Mouse (Mus musculus) CH12.LX (cell line): Measurements from ENCODE around the gene Exoc7. TPM values are rescaled to one million over a fixed set of nuclear protein-coding genes. Genes with fewer than 3 reads are reported as not detected.
A peak's percentile ranks its signal among the peaks of the same experiment; 100 is the strongest.

Source experiments
- DNase-seq: peaks from one replicate; pipeline ENCODE4 v3.0.0-alpha.2; 2013; ENCODE audit errors: extremely low read depth
- H3K27ac ChIP-seq: 2 replicates; pipeline ENCODE4 v1.5.1; 2012; ENCODE audit warnings: low read depth, mild to moderate bottlenecking, control low read depth, moderate library complexity; ENCODE audit not compliant: insufficient read depth
- H3K27me3 ChIP-seq: replicated peaks from 2 replicates; pipeline ENCODE3; 2012; ENCODE audit warnings: inconsistent platforms
- H3K36me3 ChIP-seq, 2 experiments: replicated peaks in 1 of 2; 2 replicates each; pipeline versions ENCODE3 to v1.6.1; 2012; ENCODE audit warnings: inconsistent platforms in 1 of 2, low read length in 1 of 2, mild to moderate bottlenecking in 1 of 2, mixed read lengths in 1 of 2, moderate library complexity in 1 of 2; ENCODE audit not compliant: control insufficient read depth in 1 of 2, insufficient read depth in 1 of 2
- H3K4me1 ChIP-seq, 2 experiments: 2 replicates each; pipeline ENCODE4 v1.6.1; 2012; ENCODE audit warnings: inconsistent platforms in 1 of 2, moderate library complexity in 1 of 2; ENCODE audit not compliant: insufficient read depth in 2 of 2, control insufficient read depth in 1 of 2
- H3K4me2 ChIP-seq: 2 replicates; pipeline ENCODE4 v1.6.1; 2012; ENCODE audit warnings: low read depth, mild to moderate bottlenecking, control low read depth; ENCODE audit not compliant: poor library complexity, insufficient read depth, severe bottlenecking
- H3K4me3 ChIP-seq, 3 experiments: fragments of 150-350 bp in 1 of 3; sonication (generic) in 1 of 3; replicated peaks in 1 of 3; 2 replicates each; pipeline versions ENCODE3 to v1.5.1; 2011 to 2012; ENCODE audit warnings: low read depth in 2 of 3, low read length in 2 of 3, mild to moderate bottlenecking in 2 of 3, moderate library complexity in 2 of 3, control low read depth in 1 of 3, improper control_type of control experiment in 1 of 3, inconsistent platforms in 1 of 3, mixed read lengths in 1 of 3; ENCODE audit not compliant: poor library complexity in 1 of 3
- H3K79me2 ChIP-seq: replicated peaks from 2 replicates; pipeline ENCODE4 v1.6.1; 2012; ENCODE audit warnings: mild to moderate bottlenecking, moderate library complexity; ENCODE audit not compliant: control insufficient read depth, poor library complexity, insufficient read depth, severe bottlenecking; ENCODE audit errors: extremely low read depth
- H3K9ac ChIP-seq: 2 replicates; pipeline ENCODE4 v1.6.1; 2012; ENCODE audit warnings: low read depth, mild to moderate bottlenecking, control low read depth, moderate library complexity; ENCODE audit not compliant: insufficient read depth
- H3K9me3 ChIP-seq: replicated peaks from 2 replicates; pipeline ENCODE3; 2012; ENCODE audit warnings: low read length, inconsistent platforms, mixed read lengths
- BHLHE40 ChIP-seq: IDR thresholded peaks from 2 replicates; pipeline ENCODE4 v1.6.1; 2011; ENCODE audit warnings: mild to moderate bottlenecking, low read depth, low read length, improper control_type of control experiment
- CHD1 ChIP-seq: IDR thresholded peaks from 2 replicates; pipeline ENCODE4 v1.6.1; 2012; ENCODE audit warnings: low read depth, low read length, improper control_type of control experiment, inconsistent platforms
- CTCF ChIP-seq, 2 experiments: IDR thresholded peaks in 1 of 2; conservative IDR thresholded peaks in 1 of 2; 2 replicates each; pipeline ENCODE4 v1.5.1; 2011 to 2012; ENCODE audit warnings: low read depth in 2 of 2, low read length in 2 of 2, improper control_type of control experiment in 1 of 2, inconsistent platforms in 1 of 2, mild to moderate bottlenecking in 1 of 2, moderate library complexity in 1 of 2
- E2F4 ChIP-seq: IDR thresholded peaks from 2 replicates; pipeline ENCODE4 v1.6.1; 2011; ENCODE audit warnings: low read depth, low read length, improper control_type of control experiment; ENCODE audit not compliant: insufficient replicate concordance
- ELF1 ChIP-seq: IDR thresholded peaks from 2 replicates; pipeline ENCODE4 v1.6.1; 2014; ENCODE audit warnings: low read depth, mild to moderate bottlenecking, inconsistent platforms, low read length, improper control_type of control experiment
- EP300 ChIP-seq: IDR thresholded peaks from 2 replicates; pipeline ENCODE4 v1.6.1; 2011; ENCODE audit warnings: low read length, improper control_type of control experiment
- ETS1 ChIP-seq: conservative IDR thresholded peaks from 2 replicates; pipeline ENCODE4 v1.6.1; 2012; ENCODE audit warnings: low read depth, mild to moderate bottlenecking, inconsistent platforms, low read length, improper control_type of control experiment, moderate library complexity
- GABPA ChIP-seq: IDR thresholded peaks from 2 replicates; pipeline ENCODE4 v1.6.1; 2012; ENCODE audit warnings: low read depth, low read length, improper control_type of control experiment, inconsistent platforms; ENCODE audit not compliant: insufficient replicate concordance
- HCFC1 ChIP-seq: IDR thresholded peaks from 2 replicates; pipeline ENCODE4 v1.6.1; 2012; ENCODE audit warnings: low read depth, mild to moderate bottlenecking, inconsistent platforms, low read length, improper control_type of control experiment
- JUN ChIP-seq: IDR thresholded peaks from 2 replicates; pipeline ENCODE4 v1.6.1; 2011; ENCODE audit warnings: low read depth, mild to moderate bottlenecking, low read length, improper control_type of control experiment, moderate library complexity; ENCODE audit not compliant: insufficient read depth
- KAT2A ChIP-seq: IDR thresholded peaks from 2 replicates; pipeline ENCODE4 v1.6.1; 2012; ENCODE audit warnings: low read length, improper control_type of control experiment, inconsistent platforms; ENCODE audit not compliant: insufficient replicate concordance
- MAFK ChIP-seq: IDR thresholded peaks from 2 replicates; pipeline ENCODE4 v1.6.1; 2011; ENCODE audit warnings: low read length, improper control_type of control experiment; ENCODE audit not compliant: insufficient replicate concordance
- MAZ ChIP-seq: IDR thresholded peaks from 2 replicates; pipeline ENCODE4 v1.6.1; 2012; ENCODE audit warnings: low read depth, mild to moderate bottlenecking, inconsistent platforms, low read length, improper control_type of control experiment, moderate library complexity
- MXI1 ChIP-seq: IDR thresholded peaks from 2 replicates; pipeline ENCODE4 v1.6.1; 2011; ENCODE audit warnings: mild to moderate bottlenecking, low read depth, low read length, improper control_type of control experiment
- NELFE ChIP-seq: IDR thresholded peaks from 2 replicates; pipeline ENCODE4 v1.6.1; 2011; ENCODE audit warnings: low read depth, low read length, improper control_type of control experiment
- NRF1 ChIP-seq: IDR thresholded peaks from 2 replicates; pipeline ENCODE4 v1.6.1; 2014; ENCODE audit warnings: low read depth, mild to moderate bottlenecking, inconsistent platforms, low read length, improper control_type of control experiment, moderate library complexity
- PAX5 ChIP-seq: IDR thresholded peaks from 2 replicates; pipeline ENCODE4 v1.6.1; 2012; ENCODE audit warnings: low read length, inconsistent platforms, mixed read lengths
- POLR2A ChIP-seq: IDR thresholded peaks from 2 replicates; pipeline ENCODE4 v1.6.1; 2011; ENCODE audit warnings: low read depth, mild to moderate bottlenecking, improper control_type of control experiment, low read length
- POLR2AphosphoS2 ChIP-seq: IDR thresholded peaks from 2 replicates; pipeline ENCODE4 v1.6.1; 2011; ENCODE audit warnings: low read depth, low read length, improper control_type of control experiment
- RAD21 ChIP-seq: IDR thresholded peaks from 2 replicates; pipeline ENCODE4 v1.6.1; 2011; ENCODE audit warnings: low read depth, mild to moderate bottlenecking, low read length, improper control_type of control experiment, moderate library complexity
- SIN3A ChIP-seq: IDR thresholded peaks from 2 replicates; pipeline ENCODE4 v1.6.1; 2012; ENCODE audit warnings: low read length, improper control_type of control experiment, inconsistent platforms
- TBP ChIP-seq: conservative IDR thresholded peaks from 2 replicates; pipeline ENCODE4 v1.6.1; 2011; ENCODE audit warnings: low read depth, low read length, improper control_type of control experiment
- TCF12 ChIP-seq: IDR thresholded peaks from 2 replicates; pipeline ENCODE4 v1.6.1; 2014; ENCODE audit warnings: low read depth, mild to moderate bottlenecking, inconsistent platforms, low read length, improper control_type of control experiment
- UBTF ChIP-seq: IDR thresholded peaks from 2 replicates; pipeline ENCODE4 v1.6.1; 2012; ENCODE audit warnings: low read depth, mild to moderate bottlenecking, inconsistent platforms, low read length, improper control_type of control experiment, moderate library complexity
- USF1 ChIP-seq: IDR thresholded peaks from 2 replicates; pipeline ENCODE4 v1.6.1; 2014; ENCODE audit warnings: low read depth, mild to moderate bottlenecking, inconsistent platforms, low read length, improper control_type of control experiment
- USF2 ChIP-seq: conservative IDR thresholded peaks from 2 replicates; pipeline ENCODE4 v1.6.1; 2011; ENCODE audit warnings: low read depth, low read length, improper control_type of control experiment
- ZC3H11A ChIP-seq: IDR thresholded peaks from 2 replicates; pipeline ENCODE4 v1.6.1; 2012; ENCODE audit warnings: low read depth, mild to moderate bottlenecking, inconsistent platforms, low read length, improper control_type of control experiment
- ZKSCAN1 ChIP-seq: IDR thresholded peaks from 2 replicates; pipeline ENCODE4 v1.6.1; 2012; ENCODE audit warnings: low read depth, inconsistent platforms, low read length, improper control_type of control experiment, borderline replicate concordance
- ZMIZ1 ChIP-seq: IDR thresholded peaks from 2 replicates; pipeline ENCODE4 v1.6.1; 2012; ENCODE audit warnings: low read depth, mild to moderate bottlenecking, inconsistent platforms, low read length, improper control_type of control experiment
- dilution Hi-C: fragments of 300-500 bp; cut with MboI; formaldehyde crosslinking; loops from 2 replicates; pipeline ENCODE4 v1.14.3; 2020; ENCODE audit warnings: low sequenced_read_pairs; ENCODE audit not compliant: extremely low pct_unique_long_range_greater_than_20kb, extremely low pct_ligation_motif_present
- in situ Hi-C: fragments of 300-500 bp; cut with MboI; formaldehyde crosslinking; loops from 3 replicates; pipeline ENCODE4 v1.14.3; 2019; ENCODE audit warnings: low sequenced_read_pairs, low pct_ligation_motif_present, low pct_unique_long_range_greater_than_20kb, mixed read lengths
- polyA plus RNA-seq: library from polyadenylated mRNA; unstranded; fragments of >175 nt; gene quantifications from 2 replicates; pipeline ENCODE4 v1.2.1, GENCODE M21; 2012; ENCODE audit warnings: low read depth; ENCODE audit not compliant: insufficient read length
- total RNA-seq, 2 experiments: library from RNA; depleted of rRNA; stranded (reverse); fragments of 300-350 nt in 1 of 2; fragments of >200 nt in 1 of 2; gene quantifications; 2 replicates each; pipeline ENCODE4 v1.2.3; 2012 to 2014

The Exoc7 gene
- total and polyA plus RNA-seq, 3 experiments = 32.2 to 51.8 (median 42.1) TPM

GRCm38 (mm10) chr11:116274045-116274666 lies 32.9 kb downstream of the Exoc7 start, which contains the start of gene Srp68:
Srp68 (minus strand) TSS chr11:116274217.
- peak within 1 kb of the TSS; percentile 76 for H3K27ac ChIP-seq
- no peaks in the 10 kb centered on the region for H3K27me3 ChIP-seq
- peak within 1 kb of the TSS; percentile 79 to 99 (median 89) for H3K4me3 ChIP-seq
- H3K4me1 ChIP-seq = peaks cover 9 to 44% of the 10 kb centered on the region in 2 experiments
- peak within 1 kb of the TSS; percentile 79 for H3K9ac ChIP-seq
- DNase-seq = peak; percentile 95
- peaks cover 54% of the 10 kb centered on the region for H3K79me2 ChIP-seq
- H3K4me2 ChIP-seq = peak within 1 kb of the TSS; percentile 90
- peaks cover 21 to 43% of the 10 kb centered on the region in 2 experiments for H3K36me3 ChIP-seq
- TF ChIP-seq KAT2A = peak; percentile 88; the same call in 1 of the 2 replicates
- peak; percentile 96 for TF ChIP-seq ZMIZ1
- peak; percentile 66 for TF ChIP-seq BHLHE40
- TF ChIP-seq SIN3A = peak; percentile 93
- no peak; the same call in 1 of the 2 replicates for TF ChIP-seq CHD1
- TF ChIP-seq TBP = peak; percentile 95
- TF ChIP-seq TCF12 = peak; percentile 100
- TF ChIP-seq UBTF = peak; percentile 83; the same call in 1 of the 2 replicates
- TF ChIP-seq JUN = no peak
- peak; percentile 53; the same call in 1 of the 2 replicates for TF ChIP-seq MXI1
- TF ChIP-seq USF1 = peak; percentile 81
- TF ChIP-seq RAD21 = no peak
- no peak for TF ChIP-seq ZC3H11A
- peak; percentile 44; the same call in 1 of the 2 replicates for TF ChIP-seq EP300
- peak; percentile 99 for TF ChIP-seq POLR2A
- TF ChIP-seq MAZ = peak; percentile 51
- no peak for TF ChIP-seq ZKSCAN1
- peak; percentile 3; the same call in 1 of the 2 replicates for TF ChIP-seq ETS1
- TF ChIP-seq MAFK = no peak
- TF ChIP-seq NRF1 = peak; percentile 86
- peak; percentile 92 for TF ChIP-seq HCFC1
- peak; percentile 94 for TF ChIP-seq GABPA
- TF ChIP-seq ELF1 = peak; percentile 81
- no peak for TF ChIP-seq PAX5
- TF ChIP-seq NELFE = peak; percentile 73; the same call in 1 of the 2 replicates
- peak; percentile 69; the same call in 1 of the 2 replicates for TF ChIP-seq POLR2AphosphoS2
- no peak for TF ChIP-seq E2F4
- TF ChIP-seq USF2 = peak; percentile 67
- TF ChIP-seq CTCF (conservative IDR thresholded peaks at IDR 0.05 in 1 of 2, IDR thresholded peaks at IDR 0.05 in 1 of 2; ENCODE audit: low read depth in 2 of 2, low read length in 2 of 2) = no peak
- no peaks in the 10 kb centered on the region for H3K9me3 ChIP-seq
- in situ Hi-C loops = loop anchor here (5.0 kb wide), 1 partner anchor 52 kb away; no protein-coding TSS in a partner anchor
- dilution Hi-C loops = no loop called here
